Mouse (Mus musculus) spleen, adult 2 months (tissue): Measurements from ENCODE around the gene Thbs3.

Experiments used
- CTCF ChIP-seq: fragments of 200-500 bp; IDR thresholded peaks from 2 replicates; pipeline ENCODE4 v1.5.1; 2011; ENCODE audit warnings: mild to moderate bottlenecking, inconsistent platforms; ENCODE audit not compliant: insufficient read depth, insufficient read length, insufficient replicate concordance; ENCODE audit errors: extremely low read depth
- POLR2A ChIP-seq: fragments of 200-500 bp; IDR thresholded peaks from 2 replicates; pipeline ENCODE4 v1.6.1; 2011; ENCODE audit warnings: low read depth, low read length, inconsistent platforms

DNA sequence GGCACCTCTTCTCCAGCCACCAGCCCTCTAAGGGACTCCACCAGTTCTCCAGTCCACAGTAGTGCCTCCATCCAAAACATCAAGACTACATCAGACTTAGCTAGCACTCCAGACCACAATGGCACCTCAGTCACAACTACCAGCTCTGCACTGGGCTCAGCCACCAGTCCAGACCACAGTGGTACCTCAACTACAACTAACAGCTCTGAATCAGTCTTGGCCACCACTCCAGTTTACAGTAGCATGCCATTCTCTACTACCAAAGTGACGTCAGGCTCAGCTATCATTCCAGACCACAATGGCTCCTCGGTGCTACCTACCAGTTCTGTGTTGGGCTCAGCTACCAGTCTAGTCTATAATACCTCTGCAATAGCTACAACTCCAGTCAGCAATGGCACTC is 15.6 kb downstream of the Thbs3 start:
- TF ChIP-seq CTCF, result no peak
- TF ChIP-seq POLR2A, result no peak
